15 mouse cellular contexts compared by ENCODE assay signal in the genomic region with DNA sequence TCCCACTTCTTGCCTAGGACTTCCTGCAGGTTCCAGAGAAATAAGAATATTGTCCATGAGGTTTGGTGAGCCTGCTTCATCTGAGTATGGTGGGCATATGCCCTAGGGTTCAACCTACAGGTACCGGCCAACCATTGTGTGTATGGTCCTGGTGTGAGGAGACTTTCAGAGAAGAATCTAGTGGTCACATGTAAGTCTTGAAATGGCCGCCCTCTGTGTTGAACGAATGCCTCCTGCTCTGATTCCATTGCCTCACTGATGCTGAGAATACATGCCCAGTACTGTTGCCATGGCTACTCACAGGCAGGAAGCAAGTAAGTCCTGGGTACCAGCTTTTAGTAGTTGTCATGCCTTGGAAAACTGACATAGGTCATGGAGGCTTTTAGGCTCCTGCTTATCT. TPM values are rescaled to one million over a fixed set of nuclear protein-coding genes. Genes with fewer than 3 reads are reported as not detected.
DNase-seq lines count a peak whose midpoint lies in the region; ATAC-seq lines count a peak whose summit lies in the region.
"Had no signal": no experiment of that assay in that cellular context is flagged by ENCODE, and none has a peak within 500 bp of the region (broad histone marks: within the 10 kb centered on the region; RNA-seq: fewer than 3 reads in every experiment).

No protein-coding gene starts in this region.

- H3K4me2 ChIP-seq in forebrain, embryonic 14.5 days (ENCODE audit: low read length), result no peak overlapping the region
- H3K4me2 ChIP-seq in forebrain, embryonic 11.5 days (ENCODE audit: low read depth, low read length, severe bottlenecking), result no peak overlapping the region
- H3K4me2 ChIP-seq in neural tube, embryonic 12.5 days (replicated peaks), result no peak overlapping the region
- H3K4me2 ChIP-seq in midbrain, embryonic 15.5 days, result no peak overlapping the region
- H3K4me2 ChIP-seq: lung, embryonic 15.5 days had no signal

- peaks cover 43% of the 10 kb centered on the region for H3K36me3 ChIP-seq in forebrain, embryonic 14.5 days (ENCODE audit: control insufficient read depth, insufficient read depth, low read length)
- H3K36me3 ChIP-seq in forebrain, embryonic 11.5 days (ENCODE audit: control insufficient read depth, insufficient read depth, low read length), result peaks cover 6% of the 10 kb centered on the region; the same call in 1 of the 2 replicates
- H3K36me3 ChIP-seq in neural tube, embryonic 12.5 days, result peaks cover 30% of the 10 kb centered on the region
- H3K36me3 ChIP-seq in midbrain, embryonic 15.5 days (replicated peaks), result peaks cover 22% of the 10 kb centered on the region

- peak; percentile 33; the same call in 1 of the 2 replicates for ATAC-seq in forebrain, embryonic 14.5 days
- no peak for ATAC-seq in forebrain, embryonic 11.5 days (replicated peaks; ENCODE audit: low FRiP score)
- ATAC-seq in neural tube, embryonic 12.5 days (ENCODE audit: low FRiP score, low read depth), result peak; percentile 35; the same call in 1 of the 2 replicates
- peak; percentile 61 for ATAC-seq in midbrain, embryonic 15.5 days (replicated peaks)
- ATAC-seq: Patski had no signal

- DNase-seq in forebrain, embryonic 14.5 days (ENCODE audit: low spot score), result no peak
- DNase-seq in forebrain, embryonic 11.5 days (ENCODE audit: low spot score), result no peak
- no peak for DNase-seq in neural tube, embryonic 10.5 days (ENCODE audit: extremely low spot score, low spot score)
- no peak for DNase-seq in thymus, adult 18-20 months
- DNase-seq in urinary bladder, adult 18-20 months (ENCODE audit: low spot score in 2 of 2), result no peak
- no peak for DNase-seq in retina, embryonic 14.5 days (ENCODE audit: low spot score)
- DNase-seq: gastrocnemius, postnatal 25 days; kidney, adult 11 months had no signal

- H3K4me1 ChIP-seq in forebrain, embryonic 14.5 days (ENCODE audit: control insufficient read depth, insufficient read depth, low read length), result no peaks in the 10 kb centered on the region
- no peaks in the 10 kb centered on the region for H3K4me1 ChIP-seq in forebrain, embryonic 11.5 days (replicated peaks; ENCODE audit: control insufficient read depth, insufficient read depth, low read length)
- peaks cover 3% of the 10 kb centered on the region; the same call in 1 of the 2 replicates for H3K4me1 ChIP-seq in neural tube, embryonic 12.5 days
- no peaks in the 10 kb centered on the region for H3K4me1 ChIP-seq in midbrain, embryonic 15.5 days
- H3K4me1 ChIP-seq: heart, embryonic 10.5 days had no signal

- no peak overlapping the region for H3K27ac ChIP-seq in forebrain, embryonic 14.5 days (ENCODE audit: low read depth, low read length)
- no peak overlapping the region for H3K27ac ChIP-seq in forebrain, embryonic 11.5 days (ENCODE audit: low read depth, low read length)
- no peak overlapping the region for H3K27ac ChIP-seq in neural tube, embryonic 12.5 days
- peak overlapping the region; percentile 19; the same call in 1 of the 2 replicates for H3K27ac ChIP-seq in midbrain, embryonic 15.5 days
- H3K27ac ChIP-seq: heart, embryonic 10.5 days; lung, embryonic 15.5 days had no signal

- H3K27me3 ChIP-seq in forebrain, embryonic 14.5 days (replicated peaks; ENCODE audit: control insufficient read depth, insufficient read depth, low read length), result no peaks in the 10 kb centered on the region
- no peaks in the 10 kb centered on the region; the same call in 1 of the 2 replicates for H3K27me3 ChIP-seq in forebrain, embryonic 11.5 days (ENCODE audit: control insufficient read depth, insufficient read depth, low read length)
- no peaks in the 10 kb centered on the region for H3K27me3 ChIP-seq in neural tube, embryonic 12.5 days (replicated peaks)
- H3K27me3 ChIP-seq in midbrain, embryonic 15.5 days (replicated peaks), result no peaks in the 10 kb centered on the region
- H3K27me3 ChIP-seq: lung, embryonic 15.5 days; Patski had no signal

- no peak overlapping the region for H3K4me3 ChIP-seq in forebrain, embryonic 14.5 days (ENCODE audit: low read depth, low read length)
- no peak overlapping the region for H3K4me3 ChIP-seq in forebrain, embryonic 11.5 days (ENCODE audit: low read depth, low read length)
- no peak overlapping the region for H3K4me3 ChIP-seq in neural tube, embryonic 12.5 days
- H3K4me3 ChIP-seq in midbrain, embryonic 15.5 days, result no peak overlapping the region
- H3K4me3 ChIP-seq: heart, embryonic 10.5 days; lung, embryonic 15.5 days had no signal

- no peaks in the 10 kb centered on the region for H3K9me3 ChIP-seq in forebrain, embryonic 14.5 days (replicated peaks; ENCODE audit: control insufficient read depth, low read length)
- H3K9me3 ChIP-seq in forebrain, embryonic 11.5 days (ENCODE audit: control insufficient read depth, low read length), result no peaks in the 10 kb centered on the region
- no peaks in the 10 kb centered on the region for H3K9me3 ChIP-seq in neural tube, embryonic 12.5 days
- no peaks in the 10 kb centered on the region for H3K9me3 ChIP-seq in midbrain, embryonic 15.5 days
- H3K9me3 ChIP-seq: heart, embryonic 10.5 days; lung, embryonic 15.5 days had no signal

- 74% methylated on average over 3 of the region's 3 CpGs for WGBS in forebrain, embryonic 14.5 days
- WGBS in forebrain, embryonic 11.5 days, result 88% methylated on average over 3 of the region's 3 CpGs
- 78% methylated on average over 3 of the region's 3 CpGs for WGBS in neural tube, embryonic 12.5 days
- 63% methylated on average over 3 of the region's 3 CpGs for WGBS in midbrain, embryonic 15.5 days

- H3K9ac ChIP-seq in forebrain, embryonic 14.5 days (ENCODE audit: low read length), result no peak overlapping the region
- no peak overlapping the region for H3K9ac ChIP-seq in forebrain, embryonic 11.5 days (ENCODE audit: low read length)
- no peak overlapping the region for H3K9ac ChIP-seq in neural tube, embryonic 12.5 days
- no peak overlapping the region for H3K9ac ChIP-seq in midbrain, embryonic 15.5 days
- H3K9ac ChIP-seq: lung, embryonic 15.5 days had no signal

RNA-seq across cellular contexts. Expression of a gene that starts 10.2 kb away (rescaled TPM):
- polyA plus RNA-seq in forebrain, embryonic 14.5 days (2014; fragmentation: Nextera tagmentation; extraction: Ambion mirVana), result 0.94 and 1.2 TPM in 2 replicates
- polyA plus RNA-seq in forebrain, embryonic 11.5 days (2014; fragmentation: Nextera tagmentation; extraction: Ambion mirVana), result 0.84 and 0.95 TPM in 2 replicates
- polyA plus RNA-seq in neural tube, embryonic 12.5 days (2016; fragmentation: Nextera tagmentation; extraction: Ambion mirVana), result 7.8 and 9.8 TPM in 2 replicates
- polyA plus RNA-seq in midbrain, embryonic 15.5 days (2015; fragmentation: Nextera tagmentation; extraction: Ambion mirVana), result 3.0 and 3.2 TPM in 2 replicates
- polyA plus RNA-seq: liver, adult 2 months; spleen, adult 2 months had no signal
